In genomic region chr7:140681651-140682050, GRCm38 (mm10) we compare ENCODE assay signal across 19 mouse cellular contexts. TPM values are rescaled to one million over a fixed set of nuclear protein-coding genes. Genes with fewer than 3 reads are reported as not detected.
DNase-seq lines count a peak whose midpoint lies in the region; TF ChIP-seq lines count a peak whose summit lies in the region.
"Had no signal": no experiment of that assay in that cellular context is flagged by ENCODE, and none has a peak within 500 bp of the region (broad histone marks: within the 10 kb centered on the region; RNA-seq: fewer than 3 reads in every experiment).

TSS of gene Olfr45 (plus strand) at chr7:140681951.

- H3K27ac ChIP-seq in olfactory bulb, adult 2 months (ENCODE audit: insufficient read depth, low read depth, low read length) = no peak within 1 kb of the TSS

- no peaks in the 10 kb centered on the region for H3K4me1 ChIP-seq in olfactory bulb, adult 2 months (ENCODE audit: control insufficient read depth, insufficient read depth, low read length)

- DNase-seq in neural tube, embryonic 10.5 days (ENCODE audit: extremely low spot score, low spot score) = no peak
- DNase-seq: adrenal gland, adult 2 months; adrenal gland, adult 8-10 months; adrenal gland, postnatal 10 days; adrenal gland, postnatal 14 days; adrenal gland, postnatal 25 days; adrenal gland, postnatal 36 days; B cell, adult 2 months; cerebellum, adult 11 months; cerebellum, adult 11-12 months; cerebellum, adult 18-20 months; cerebellum, adult 2 months had no signal

- no peak for TF ChIP-seq CTCF in olfactory bulb, adult 2 months (IDR thresholded peaks at IDR 0.05; ENCODE audit: insufficient read depth, low read depth, low read length)

- TF ChIP-seq POLR2A in olfactory bulb, adult 2 months (IDR thresholded peaks at IDR 0.05; ENCODE audit: insufficient read depth, low read depth, low read length) = no peak

- H3K4me3 ChIP-seq in olfactory bulb, adult 2 months (ENCODE audit: insufficient read depth, low read depth, low read length) = no peak within 1 kb of the TSS

- WGBS in olfactory bulb, adult 2 months = 76% methylated on average over 1 of the region's 1 CpGs

RNA-seq across cellular contexts. Expression of gene Olfr45, which starts in this region (rescaled TPM):
- polyA plus RNA-seq in olfactory bulb, adult 2 months (2012; ENCODE audit: insufficient read depth, insufficient read length, low replicate concordance, missing spikeins) = not detected in 2 replicates
- polyA plus RNA-seq: activated CD4-positive, CD25-positive, alpha-beta regulatory T cell, adult 4 months; adrenal gland, adult 2 months; brain, embryonic 14.5 days; C2C12; CD4-positive, CD25-positive, alpha-beta regulatory T cell, adult 4 months; cerebellum, adult 2 months; G1E; Patski had no signal
